Mouse (Mus musculus) CH12F3 (cell line): ENCODE data around the gene Tmem245.

Experiments
- in situ Hi-C: fragments of 300-500 bp; cut with MboI; formaldehyde crosslinking; loops from 2 replicates; pipeline ENCODE4 v1.14.3; 2020; ENCODE audit warnings: low sequenced_read_pairs

Gene Tmem245

DNA sequence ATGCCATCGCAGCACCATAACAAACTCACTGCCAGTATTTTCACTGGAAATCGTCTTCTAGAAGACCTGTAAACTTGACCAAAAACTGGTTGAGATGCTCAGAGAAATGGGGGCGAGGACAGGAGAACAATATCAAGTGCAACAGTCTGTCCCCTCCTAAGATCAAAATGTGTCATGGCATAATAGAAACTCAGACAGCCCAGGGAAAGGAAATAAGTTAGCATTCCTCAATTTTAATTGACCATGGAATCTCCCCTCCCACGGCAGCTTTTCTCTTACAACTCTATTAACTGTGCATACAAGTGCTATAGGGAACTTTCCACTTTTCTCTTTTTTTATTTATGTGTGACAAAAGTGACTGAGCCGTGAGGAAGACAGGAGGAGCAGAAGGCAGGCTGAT, 79.5 kb downstream of the Tmem245 start:
- in situ Hi-C loops: no loop called here

DNA sequence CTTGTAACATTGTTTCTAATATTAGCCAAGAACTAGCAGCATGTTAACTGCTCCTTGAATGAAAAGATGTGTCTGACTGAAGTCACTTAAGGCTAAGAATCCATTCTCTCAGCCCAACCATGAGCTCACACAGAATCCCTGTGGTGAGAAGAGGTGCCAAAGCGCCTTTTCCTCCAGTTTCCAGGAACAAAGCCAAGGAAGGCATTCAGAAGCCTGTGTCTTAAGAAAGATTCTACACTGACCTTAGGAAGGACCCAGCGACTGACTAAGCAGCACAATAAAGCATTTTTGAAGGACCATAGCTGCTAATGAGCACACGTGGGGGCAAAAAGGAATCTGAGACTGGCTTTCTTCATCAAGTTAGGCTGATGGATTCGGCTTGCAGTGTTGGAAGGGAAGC, 81.3 kb downstream of the Tmem245 start:
- in situ Hi-C loops: no loop called here

GRCm38 (mm10) chr4:56865003-56865511, 82.2 kb downstream of the Tmem245 start, which contains the start of gene Ctnnal1:
TSS of gene Ctnnal1 (minus strand) at chr4:56865188.
- in situ Hi-C loops: no loop called here

DNA sequence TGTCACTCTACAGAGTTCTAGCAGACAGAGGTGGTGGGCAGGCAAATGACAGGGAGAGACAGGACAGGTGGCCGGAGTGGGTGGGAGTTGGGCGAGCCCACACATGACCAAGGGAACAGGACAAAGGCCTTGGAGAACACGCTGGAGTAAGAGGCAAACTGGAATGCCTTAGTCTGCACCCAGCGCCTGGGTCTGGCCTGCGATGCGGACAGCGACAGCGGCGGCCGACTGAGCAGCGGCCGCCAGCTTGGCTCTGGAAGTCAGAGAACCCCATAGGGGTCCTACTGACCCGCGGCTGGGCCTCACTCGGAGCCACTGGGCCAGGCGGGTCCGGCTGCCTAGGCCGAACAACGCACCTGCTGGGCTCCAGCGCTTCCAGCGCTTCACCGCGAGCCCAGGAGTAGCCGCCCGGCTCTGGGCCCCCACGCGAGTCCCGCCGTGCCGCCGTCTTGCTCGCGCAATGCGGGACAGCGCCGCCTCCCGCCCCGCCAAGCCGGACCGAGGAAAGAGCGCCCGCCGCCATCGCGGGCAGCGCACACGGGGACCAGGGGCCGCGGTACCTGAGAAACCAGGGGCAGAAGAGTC, 82.7 kb downstream of the Tmem245 start:
- in situ Hi-C loops: no loop called here

DNA sequence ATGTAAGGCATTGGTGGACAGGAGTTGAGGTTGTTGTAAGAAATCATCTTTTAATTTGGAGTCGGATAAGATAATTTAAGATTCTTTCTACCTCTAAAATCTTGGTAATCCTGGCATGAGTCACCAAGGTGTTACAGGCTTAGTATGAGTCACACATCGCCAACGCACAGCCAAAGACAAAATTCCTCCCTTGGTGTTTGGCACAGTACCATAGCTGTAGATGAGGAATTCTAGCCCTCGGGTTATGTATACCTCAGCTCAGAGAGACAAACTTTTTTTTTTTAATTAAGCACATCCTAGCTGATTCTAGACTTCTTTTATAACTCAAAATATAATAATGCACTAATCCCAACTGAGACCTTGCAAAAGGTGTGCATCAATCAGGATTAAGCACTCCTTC, 83.2 kb downstream of the Tmem245 start:
- in situ Hi-C loops: no loop called here

DNA sequence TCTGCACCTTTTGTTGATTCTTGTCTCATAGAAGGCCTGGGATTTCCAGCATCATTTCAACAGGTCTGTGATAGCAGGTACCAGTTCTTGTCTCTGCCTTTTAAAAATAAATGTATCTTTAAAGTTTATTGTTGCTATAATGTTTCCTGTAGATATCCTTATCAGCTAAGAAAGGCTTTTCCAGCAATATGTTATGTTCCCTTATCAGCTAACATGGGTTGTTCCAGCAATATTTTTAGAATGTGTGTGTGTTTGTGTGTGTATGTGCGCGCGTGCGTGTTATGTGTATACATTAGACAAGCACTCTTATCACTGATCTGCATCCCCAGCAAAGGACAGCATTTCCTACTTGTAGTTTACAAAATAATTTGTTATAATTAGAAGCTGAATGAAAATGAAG, 85.7 kb downstream of the Tmem245 start:
- in situ Hi-C loops: no loop called here

DNA sequence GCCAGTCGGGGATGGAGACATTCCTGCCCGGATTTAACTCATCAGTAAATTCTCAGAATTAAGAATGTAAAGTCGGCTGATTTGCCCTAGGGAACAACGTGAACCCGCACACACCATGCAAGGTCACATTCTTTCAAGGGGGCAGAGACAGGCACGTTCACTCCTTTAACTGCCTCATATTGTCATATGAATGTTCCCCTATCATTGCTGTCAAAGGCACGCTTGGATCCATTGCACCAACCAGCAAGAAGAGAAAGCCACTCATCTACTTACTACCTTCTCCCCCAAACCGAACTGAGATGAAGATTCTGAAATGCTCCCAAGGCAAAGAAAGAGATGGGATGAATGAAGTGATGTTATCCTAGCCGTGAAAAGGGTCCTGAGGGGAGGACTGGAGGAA, 88.5 kb downstream of the Tmem245 start:
- in situ Hi-C loops: no loop called here

- in situ Hi-C loops: no loop called here
Measured at GRCm38 (mm10) chr4:56856371-56856949, 90.8 kb downstream of the Tmem245 start.

GRCm38 (mm10) chr4:56855935-56856334, 91.3 kb downstream of the Tmem245 start:
- in situ Hi-C loops: no loop called here

GRCm38 (mm10) chr4:56850724-56851123, 96.5 kb downstream of the Tmem245 start:
- in situ Hi-C loops: no loop called here

DNA sequence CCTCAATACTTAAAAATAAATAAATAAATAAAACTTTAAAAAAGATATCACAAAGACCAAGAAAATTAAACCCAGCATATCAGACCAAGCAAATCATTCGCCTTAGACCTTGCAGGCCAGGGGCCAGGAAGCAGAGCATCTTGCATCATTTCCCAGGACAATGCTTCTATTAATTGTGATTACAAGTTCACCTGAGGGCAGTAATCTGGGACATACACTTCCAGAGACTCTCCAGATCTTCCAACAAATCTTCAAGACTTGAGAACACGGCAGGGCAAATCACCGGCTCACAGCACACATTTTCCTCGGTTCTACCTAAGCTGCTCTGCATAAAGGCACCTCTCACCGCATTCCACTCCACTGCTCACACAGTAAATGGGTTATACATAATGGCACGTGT, 99.2 kb downstream of the Tmem245 start:
- in situ Hi-C loops: no loop called here

DNA sequence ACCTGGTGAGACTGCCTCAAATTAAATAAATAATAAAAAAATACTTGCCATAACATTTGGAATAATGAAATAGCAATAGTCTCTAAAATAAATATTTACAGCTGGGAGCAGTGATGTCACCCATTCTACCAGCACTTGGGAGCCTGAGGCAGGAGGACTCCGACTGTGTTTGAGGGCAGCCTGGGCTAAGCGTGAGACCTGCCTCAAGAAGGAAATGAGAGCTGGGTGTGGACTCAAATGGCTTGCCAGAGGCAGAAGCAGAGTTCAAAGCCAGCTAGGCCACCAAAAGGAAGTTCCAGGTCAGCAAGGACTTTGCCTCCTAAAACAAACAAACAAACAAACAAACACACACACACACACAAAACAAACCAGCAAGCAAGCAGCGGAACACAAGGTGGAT, 99.8 kb downstream of the Tmem245 start:
- in situ Hi-C loops: no loop called here

GRCm38 (mm10) chr4:56845896-56846533, 101.2 kb downstream of the Tmem245 start:
- in situ Hi-C loops: no loop called here

DNA sequence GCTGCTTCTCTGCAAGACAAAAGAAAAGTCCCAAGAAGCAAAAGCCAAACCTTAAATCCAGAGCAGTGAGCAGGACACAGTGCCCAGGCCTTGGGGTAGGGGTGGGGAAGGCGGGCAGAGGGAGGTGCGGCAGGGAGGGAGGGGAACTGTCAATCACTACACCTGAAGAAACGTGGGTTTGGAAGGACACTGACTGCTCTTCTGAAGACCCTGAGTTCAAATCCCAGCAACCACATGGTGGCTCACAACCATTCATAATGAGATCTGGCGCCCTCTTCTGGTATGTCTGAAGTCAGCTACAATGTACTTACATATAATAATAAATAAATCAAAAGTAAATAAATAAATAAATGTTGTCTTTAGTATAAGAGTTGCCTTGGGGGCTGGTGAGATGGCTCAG, 102.3 kb downstream of the Tmem245 start:
- in situ Hi-C loops: no loop called here

DNA sequence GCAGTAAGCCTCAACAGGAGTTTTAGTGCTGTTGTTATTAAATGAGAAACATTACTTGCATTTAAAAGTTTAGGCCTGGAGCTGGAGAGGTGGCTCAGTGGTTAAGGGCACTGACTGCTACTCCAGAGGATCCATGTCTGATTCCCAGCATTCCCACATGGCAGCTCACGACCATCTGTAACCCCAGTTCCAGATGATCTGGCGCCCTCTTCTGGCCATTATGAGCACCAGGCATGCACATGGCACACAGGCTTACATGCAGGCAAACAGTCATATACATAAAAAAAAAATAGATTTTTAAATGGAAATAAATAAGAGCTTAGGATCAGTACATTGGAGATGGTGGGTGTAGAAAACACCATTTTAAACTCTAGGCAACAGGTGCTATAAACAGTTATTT, 103.3 kb downstream of the Tmem245 start:
- in situ Hi-C loops: no loop called here

DNA sequence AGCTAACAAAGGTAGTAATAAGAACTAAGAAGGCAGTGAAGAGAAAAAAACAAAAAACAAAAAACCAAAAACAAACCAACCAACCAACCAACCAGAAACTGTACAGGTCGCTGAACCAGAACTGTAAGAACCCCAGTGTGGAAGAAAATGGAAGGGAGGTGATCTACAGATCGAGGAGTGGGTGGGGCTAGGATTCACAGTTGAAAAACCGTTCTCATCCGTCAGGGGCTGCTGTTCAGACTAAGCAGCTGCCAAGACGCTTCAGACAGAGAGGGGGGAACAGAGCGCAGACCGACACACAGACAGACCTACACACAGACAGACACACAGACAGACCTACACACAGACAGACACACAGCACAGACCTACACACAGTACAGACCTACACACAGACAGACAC, 104.7 kb downstream of the Tmem245 start:
- in situ Hi-C loops: no loop called here

- in situ Hi-C loops: no loop called here
Measured at GRCm38 (mm10) chr4:56840297-56840696, 106.9 kb downstream of the Tmem245 start.

GRCm38 (mm10) chr4:56837661-56838060, 109.6 kb downstream of the Tmem245 start:
- in situ Hi-C loops: no loop called here

GRCm38 (mm10) chr4:56831998-56832397, 115.2 kb downstream of the Tmem245 start:
- in situ Hi-C loops: no loop called here

GRCm38 (mm10) chr4:56831013-56831609, 116.1 kb downstream of the Tmem245 start:
- in situ Hi-C loops: no loop called here

- in situ Hi-C loops: no loop called here
Measured at GRCm38 (mm10) chr4:56829511-56829921, 117.7 kb downstream of the Tmem245 start.

GRCm38 (mm10) chr4:56828932-56829331, 118.3 kb downstream of the Tmem245 start:
- in situ Hi-C loops: no loop called here
